Mouse (Mus musculus): ENCODE data around the gene Ap5s1. TPM values are rescaled to one million over a fixed set of nuclear protein-coding genes. Genes with fewer than 3 reads are reported as not detected.

Gene Ap5s1
- polyA plus RNA-seq, 1 experiment, result 1.7 TPM

DNA sequence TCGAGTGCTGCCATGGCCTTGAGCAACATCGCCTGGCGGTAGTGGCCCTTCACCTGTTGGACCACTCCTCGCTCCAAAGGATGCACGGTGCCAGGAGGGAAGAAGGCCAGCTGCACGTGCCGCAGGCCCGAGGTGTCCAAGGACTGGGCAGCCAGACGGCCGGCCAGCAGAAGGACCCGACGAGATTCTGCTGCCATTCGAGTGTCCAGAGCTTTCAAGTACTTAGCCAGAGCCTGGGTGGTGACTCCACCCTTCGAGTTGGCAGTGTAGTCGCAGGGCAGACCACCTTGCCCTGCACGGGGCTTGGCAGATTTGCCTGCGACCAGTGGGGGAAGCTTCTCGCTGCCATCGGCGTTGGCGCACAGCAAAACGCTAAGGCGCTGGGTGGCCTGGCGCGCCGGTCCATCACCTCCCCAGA is 28.0 kb upstream of the Ap5s1 start:
- TF ChIP-seq GATA1 (IDR thresholded peaks at IDR 0.05; ENCODE audit: low read length), result no peak

DNA sequence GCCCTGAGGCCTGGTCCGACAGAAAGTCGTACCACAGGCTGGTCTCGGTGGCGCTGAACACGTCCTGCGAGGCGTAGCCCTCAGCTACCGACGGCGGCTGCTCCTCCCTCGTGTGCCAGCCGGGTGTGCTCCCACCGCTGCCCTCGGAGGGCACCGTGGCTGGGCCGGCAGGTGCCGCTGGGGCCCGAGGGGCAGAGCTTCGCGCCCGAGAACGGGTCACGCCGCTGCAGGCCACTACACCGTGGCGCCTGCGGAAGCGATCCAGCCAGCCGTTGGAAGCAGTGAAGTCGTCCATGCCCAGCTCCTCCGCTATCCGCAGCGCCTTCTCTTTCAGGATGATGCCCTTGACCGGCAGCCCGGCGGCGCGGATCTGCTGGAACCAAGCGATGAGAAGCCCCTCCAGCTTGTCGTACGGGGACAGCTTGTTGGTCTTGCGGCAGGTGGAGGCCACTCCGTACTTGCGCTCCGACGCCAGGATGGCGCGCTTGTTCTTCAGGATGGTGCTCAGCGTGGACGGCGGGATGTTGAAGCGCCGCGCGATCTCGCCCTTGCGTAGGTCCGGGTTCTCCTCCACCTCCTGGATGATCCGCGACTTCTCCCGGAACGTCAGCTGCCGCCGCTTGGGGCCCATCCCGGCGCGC is 27.5 kb upstream of the Ap5s1 start:
- no peak for TF ChIP-seq GATA1 (IDR thresholded peaks at IDR 0.05; ENCODE audit: low read length)

DNA sequence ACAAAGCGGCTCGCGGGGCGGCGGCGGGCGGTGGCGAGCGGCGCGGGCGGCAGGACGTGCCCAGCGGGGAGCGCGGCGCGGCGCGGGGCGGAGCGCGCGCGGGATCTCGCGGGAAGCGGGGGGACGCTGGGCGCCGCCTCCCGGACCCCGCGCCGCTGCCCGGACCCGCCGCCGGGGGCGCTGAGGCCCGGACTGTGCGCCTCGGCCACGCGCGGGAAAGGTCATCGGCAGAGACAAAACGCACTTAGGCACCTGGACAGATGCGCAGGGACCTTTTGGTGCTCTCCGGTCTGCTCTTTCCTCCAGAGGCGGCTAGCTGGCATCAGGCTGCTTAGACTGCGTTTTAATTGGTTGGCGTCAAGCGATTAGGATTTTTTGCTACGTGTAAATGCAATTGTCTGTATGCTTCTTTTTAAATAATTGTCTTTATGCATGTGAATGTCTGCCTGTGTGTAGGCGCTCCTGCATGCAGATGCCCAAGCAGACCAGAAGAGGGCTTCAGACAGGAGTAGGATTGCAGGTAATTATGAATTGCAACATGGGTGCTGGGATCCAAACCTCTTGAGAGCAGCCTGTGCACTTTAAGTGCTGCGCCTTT is 26.8 kb upstream of the Ap5s1 start, which contains the start of gene Cenpb:
Gene Cenpb, minus strand, starts transcription at position 78 of the 598 bp plus-strand sequence.
- TF ChIP-seq GATA1 (IDR thresholded peaks at IDR 0.05; ENCODE audit: low read length), result no peak

DNA sequence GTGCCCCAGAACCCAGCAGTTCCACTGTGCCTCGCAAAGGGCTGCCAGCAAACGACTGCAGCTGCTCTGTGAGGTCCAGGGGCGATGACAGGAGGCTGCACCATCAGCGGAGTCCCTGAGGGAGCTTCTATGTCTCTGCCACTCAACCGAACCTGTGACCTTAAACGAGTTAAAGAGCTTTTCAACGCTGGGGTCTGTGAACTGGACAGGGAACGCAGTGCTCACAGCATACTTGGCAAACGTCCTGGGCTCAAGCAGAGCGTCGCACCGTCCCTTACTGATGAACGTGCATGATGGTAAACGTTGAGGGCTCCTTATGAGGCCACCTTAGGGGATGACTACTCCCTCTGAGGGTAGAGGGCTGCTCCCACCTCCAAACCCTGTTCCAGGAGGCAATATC is 20.5 kb upstream of the Ap5s1 start:
- TF ChIP-seq GATA1 (IDR thresholded peaks at IDR 0.05; ENCODE audit: low read length), result no peak

DNA sequence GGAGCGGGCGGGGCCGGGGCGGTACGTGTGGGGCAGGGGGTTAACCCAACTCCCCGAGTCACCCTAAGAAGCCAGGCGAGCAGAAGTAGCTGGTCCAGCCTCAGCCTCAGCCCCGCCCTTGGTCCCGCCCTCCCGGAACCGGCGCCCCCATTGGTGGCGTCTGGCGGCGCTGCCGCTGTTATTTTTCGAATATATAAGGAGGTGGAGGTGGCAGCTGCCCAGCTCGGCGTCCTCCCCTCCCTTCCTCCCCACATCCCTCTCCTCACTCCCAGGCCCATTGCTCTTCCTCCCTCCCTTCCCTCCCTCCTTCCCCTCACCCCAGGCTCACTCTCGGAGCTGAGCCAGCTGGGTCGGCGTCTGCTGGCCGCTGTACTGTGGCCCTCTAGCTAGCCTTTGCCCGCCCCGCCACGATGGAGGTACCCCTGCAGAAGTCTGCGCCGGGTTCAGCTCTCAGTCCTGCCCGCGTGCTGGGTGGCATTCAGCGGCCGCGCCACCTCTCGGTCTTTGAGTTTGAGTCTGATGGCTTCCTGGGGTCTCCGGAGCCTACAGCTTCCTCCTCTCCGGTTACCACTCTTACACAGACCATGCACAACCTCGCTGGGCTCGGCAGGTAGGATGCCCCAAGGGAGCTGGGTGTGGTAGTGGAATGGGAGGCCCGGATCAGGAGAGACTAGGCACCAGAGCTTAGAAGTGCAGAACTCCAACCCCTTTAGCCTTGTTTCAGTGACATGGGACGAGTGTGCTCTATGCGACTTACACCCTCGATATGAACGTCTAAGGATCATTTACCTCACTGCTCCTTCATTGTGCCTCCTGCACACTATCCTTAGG is 19.9 kb upstream of the Ap5s1 start, which contains the start of the genes Cdc25b and Spef1:
Gene Cdc25b, plus strand, starts transcription at position 179 of the 831 bp plus-strand sequence.
Gene Spef1, minus strand, starts transcription at position 512 of the 831 bp plus-strand sequence.
- no peak for TF ChIP-seq GATA1 (IDR thresholded peaks at IDR 0.05; ENCODE audit: low read length)

DNA sequence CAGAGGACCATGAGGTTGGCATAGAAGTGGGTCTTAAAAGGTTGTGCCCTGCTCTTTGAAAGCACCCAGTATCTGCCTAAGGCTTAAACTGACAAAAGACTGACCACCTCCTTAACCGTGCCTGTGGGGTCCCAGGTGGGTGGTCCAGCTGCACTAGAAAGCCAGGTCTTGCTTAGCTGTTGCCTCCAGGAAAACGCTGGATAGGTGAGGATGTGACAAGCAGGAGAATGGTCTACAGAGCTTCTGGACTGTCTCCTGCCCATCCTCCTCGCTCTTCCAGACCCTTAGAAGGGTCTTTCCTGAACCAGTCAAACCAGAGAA is 19.3 kb upstream of the Ap5s1 start:
- TF ChIP-seq GATA1 (IDR thresholded peaks at IDR 0.05; ENCODE audit: low read length), result no peak

DNA sequence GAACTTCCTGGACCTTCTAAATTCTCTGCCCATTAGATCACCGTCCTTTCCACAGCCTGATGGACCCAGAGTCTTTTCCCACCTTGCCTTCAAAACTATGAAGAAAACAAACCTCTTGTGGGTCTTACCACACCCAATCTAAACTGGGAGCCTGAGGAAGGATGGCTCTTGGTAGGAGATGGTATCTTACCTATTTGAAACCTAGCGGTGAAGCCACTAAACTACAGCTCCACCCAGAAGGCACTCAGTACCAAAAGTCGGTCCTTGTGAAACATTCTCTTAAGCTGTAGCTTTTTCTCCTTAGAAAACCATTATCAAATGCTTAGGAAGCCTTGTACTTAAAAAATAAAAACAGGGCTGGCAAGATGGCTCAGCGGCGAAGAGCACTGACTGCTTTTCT is 18.6 kb upstream of the Ap5s1 start:
- TF ChIP-seq GATA1 (IDR thresholded peaks at IDR 0.05; ENCODE audit: low read length), result no peak

DNA sequence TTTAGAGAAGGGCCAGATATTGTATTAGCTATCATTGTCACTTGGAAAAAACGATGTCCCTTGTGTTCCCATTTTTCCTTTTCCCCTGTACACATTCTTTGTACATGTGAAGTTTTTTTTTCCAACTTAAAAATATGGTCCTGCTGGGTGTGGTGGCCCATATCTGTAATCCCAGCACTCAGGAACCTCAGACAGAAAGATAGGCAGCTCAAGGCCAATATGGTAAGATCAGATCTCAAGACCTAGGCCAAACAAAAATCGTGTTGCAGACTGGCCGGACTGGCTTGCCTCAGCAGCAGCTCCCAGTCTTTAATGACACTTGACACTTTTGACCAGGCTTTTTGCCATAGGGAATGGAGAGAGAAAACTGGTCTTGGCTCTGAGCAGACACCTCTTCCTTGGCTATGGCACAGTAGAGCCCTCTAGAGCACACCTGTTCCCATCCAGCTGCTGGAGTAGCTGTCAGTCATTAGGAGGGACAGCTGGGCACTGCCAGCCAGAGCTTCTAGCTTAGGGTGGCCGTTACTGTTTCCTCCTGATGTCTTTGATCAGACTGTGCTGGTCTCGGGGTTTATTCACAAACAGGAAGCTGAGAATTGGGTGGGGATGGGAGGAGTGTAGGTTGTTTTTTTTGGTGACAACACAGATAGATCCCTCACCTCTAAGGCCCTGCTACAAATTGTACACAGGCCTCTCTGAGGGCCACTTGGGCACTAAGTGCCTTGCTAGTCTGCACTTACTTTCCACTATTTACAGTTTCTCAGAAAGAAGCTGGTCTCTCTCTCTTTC is 17.2 kb upstream of the Ap5s1 start:
- TF ChIP-seq GATA1 (IDR thresholded peaks at IDR 0.05; ENCODE audit: low read length), result peak; percentile 13

DNA sequence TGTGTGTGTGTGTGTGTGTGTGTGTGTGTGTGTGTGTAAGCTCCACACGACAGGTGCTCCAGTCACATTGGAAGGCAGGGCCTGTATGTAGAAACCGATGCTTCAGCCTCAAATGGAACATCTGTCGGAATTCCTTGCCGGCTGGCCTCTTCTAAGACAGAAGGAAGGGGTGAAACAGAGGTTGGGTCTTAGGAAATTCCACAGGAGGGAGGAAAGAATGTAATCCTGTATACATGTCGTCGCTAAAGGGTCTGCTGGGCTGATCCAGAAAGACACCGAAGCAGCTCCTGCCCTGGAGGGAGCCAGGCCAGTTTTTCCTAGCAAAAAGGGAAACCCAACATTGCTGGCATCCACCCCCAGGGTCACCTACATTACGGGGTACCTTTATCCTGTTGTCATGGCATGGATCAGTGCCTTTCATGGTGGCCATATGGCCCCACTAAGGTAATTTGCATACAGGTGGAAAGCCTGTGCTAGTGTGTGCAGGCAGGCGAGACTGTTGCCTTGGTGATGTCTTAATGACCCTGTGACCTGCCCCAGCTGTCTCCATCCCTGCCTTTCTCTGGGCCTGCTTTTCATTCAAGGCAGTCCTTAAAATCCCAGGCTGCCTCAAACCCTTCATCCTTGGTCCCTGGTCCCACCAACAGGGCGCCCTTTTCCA is 16.4 kb upstream of the Ap5s1 start:
- no peak for TF ChIP-seq GATA1 (IDR thresholded peaks at IDR 0.05; ENCODE audit: low read length)

DNA sequence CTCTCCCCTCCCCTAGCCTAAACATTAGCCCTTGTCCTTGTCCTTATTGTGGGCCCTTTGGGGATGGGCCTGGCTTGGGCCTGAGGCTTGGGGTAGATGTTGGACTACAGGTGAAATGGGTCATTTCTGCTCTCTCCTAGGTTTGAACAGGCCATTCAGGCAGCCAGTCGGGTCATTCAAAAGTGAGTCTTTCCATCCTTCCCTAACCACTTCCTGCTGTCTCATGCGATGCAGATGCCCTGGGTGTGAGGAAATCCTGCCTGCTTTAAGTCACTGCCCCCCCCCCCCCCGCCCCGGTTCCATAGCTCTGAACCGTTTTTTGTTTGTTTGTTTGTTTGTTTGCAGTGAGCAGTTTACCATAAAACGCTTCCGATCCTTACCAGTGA is 15.9 kb upstream of the Ap5s1 start:
- no peak for TF ChIP-seq GATA1 (IDR thresholded peaks at IDR 0.05; ENCODE audit: low read length)

DNA sequence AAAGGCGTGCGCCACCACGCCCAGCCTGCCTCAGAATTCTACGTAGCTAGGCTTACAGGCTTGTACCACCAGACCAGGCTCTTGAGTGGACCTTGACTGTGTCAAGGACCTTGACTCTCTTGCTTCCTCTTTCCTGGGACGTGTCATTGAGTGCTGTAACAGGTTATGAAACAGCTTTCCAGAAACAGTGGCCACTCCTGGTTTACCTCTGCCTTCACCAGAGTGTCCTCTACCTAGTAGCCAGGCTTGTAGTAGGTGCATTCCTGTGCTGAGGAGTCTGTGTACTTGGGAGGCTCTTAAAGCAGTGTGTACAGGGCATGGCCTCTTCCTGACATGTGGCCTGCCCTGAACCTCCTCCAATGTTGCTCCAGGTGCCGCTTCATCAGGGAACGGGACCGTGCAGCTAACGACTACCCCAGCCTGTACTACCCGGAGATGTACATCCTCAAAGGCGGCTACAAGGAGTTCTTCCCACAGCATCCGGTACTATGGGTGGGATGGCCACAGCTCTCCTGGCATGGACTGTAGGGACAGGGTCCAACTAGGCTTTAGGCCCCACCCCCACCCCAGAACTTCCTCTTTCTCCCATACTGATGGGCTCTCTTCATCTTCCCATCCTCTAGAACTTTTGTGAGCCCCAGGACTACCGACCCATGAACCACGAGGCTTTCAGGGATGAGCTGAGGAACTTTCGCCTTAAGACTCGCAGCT is 10.1 kb upstream of the Ap5s1 start:
- TF ChIP-seq GATA1 (IDR thresholded peaks at IDR 0.05; ENCODE audit: low read length), result no peak

DNA sequence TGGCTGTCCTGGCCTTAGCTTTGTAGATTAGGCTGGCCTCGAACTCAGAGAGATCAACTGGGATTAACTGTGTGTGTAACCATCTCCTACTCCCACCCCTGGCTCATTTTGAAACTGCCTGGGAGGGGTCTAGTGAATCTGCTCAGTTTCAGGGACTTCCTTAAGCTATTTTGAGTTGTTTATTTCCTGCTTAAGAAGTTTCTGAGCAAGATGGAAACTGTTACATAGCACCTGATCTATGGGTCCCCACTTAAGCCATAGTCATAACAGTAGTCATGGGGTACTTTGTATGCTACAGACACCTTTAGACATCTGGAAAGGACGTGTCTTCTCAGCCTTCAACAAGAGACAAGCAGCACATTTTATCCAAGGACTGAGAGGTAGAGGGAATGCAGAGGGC is 6.2 kb upstream of the Ap5s1 start:
- no peak for TF ChIP-seq GATA1 (IDR thresholded peaks at IDR 0.05; ENCODE audit: low read length)

DNA sequence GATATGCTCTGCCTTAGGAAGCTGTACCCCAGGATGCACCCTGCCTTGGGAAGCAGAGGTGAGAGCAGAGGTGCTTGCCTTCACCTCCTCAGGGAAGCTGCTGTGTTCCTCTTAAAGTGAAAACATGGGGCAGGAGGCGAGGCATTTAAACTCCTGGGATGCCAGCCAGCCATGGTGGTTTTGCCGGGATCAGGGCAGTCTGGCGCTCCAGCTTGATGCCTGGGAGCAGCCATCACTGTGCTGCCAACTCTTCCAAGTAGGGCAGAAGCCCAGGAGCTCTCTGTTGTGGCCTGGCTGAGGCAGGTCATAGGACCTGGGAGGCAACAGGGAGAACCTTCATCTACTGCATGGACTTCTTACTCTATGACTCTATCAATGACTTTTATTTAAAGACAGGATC is 5.6 kb upstream of the Ap5s1 start:
- TF ChIP-seq GATA1 (IDR thresholded peaks at IDR 0.05; ENCODE audit: low read length), result no peak

DNA sequence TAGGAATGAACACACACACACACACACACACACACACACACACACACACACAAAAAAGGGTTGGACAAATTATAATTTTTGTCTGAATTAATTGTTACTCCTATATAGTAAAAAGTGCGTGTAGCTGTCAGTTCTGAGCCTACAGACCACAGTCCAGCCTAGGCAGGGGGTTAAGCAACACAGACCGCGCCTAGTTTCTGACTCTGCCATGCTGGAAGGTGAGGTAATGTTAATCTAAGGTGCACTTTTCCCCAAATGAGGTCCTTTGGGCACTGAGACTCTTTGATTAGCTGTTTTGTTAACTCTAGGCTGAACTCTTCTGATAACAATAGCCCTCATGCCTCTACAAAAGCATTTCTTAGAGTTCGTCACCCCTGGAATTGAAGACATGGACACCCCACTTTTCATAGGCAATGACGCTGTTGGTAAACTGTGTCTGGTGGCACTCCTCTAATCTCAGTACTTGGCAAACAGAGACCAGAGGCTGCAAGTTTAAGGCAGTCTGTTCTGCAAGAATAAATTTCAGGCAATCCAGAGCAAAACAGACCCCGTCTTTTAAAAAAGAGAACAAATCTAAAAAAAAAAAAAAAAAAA is 3.0 kb upstream of the Ap5s1 start:
- no peak for TF ChIP-seq GATA1 (IDR thresholded peaks at IDR 0.05; ENCODE audit: low read length)

All from G1E-ER4 (cell line).